Mouse (Mus musculus) left cerebral cortex, adult 2 months (tissue): ENCODE data around the gene Rala. TPM values are rescaled to one million over a fixed set of nuclear protein-coding genes. Genes with fewer than 3 reads are reported as not detected.

Source experiments
- DNase-seq, 2 experiments: peaks; one replicate each; pipeline ENCODE4 v3.0.0; 2021 to 2022; ENCODE audit warnings: low spot score in 2 of 2, mixed read lengths in 1 of 2; ENCODE audit errors: extremely low spot score in 1 of 2
- H3K27ac ChIP-seq: fragments of 200-600 bp; 2 replicates; pipeline ENCODE4 v1.8.1; 2022
- H3K4me3 ChIP-seq: fragments of 200-600 bp; 2 replicates; pipeline ENCODE4 v1.8.1; 2022
- CTCF ChIP-seq: fragments of 200-600 bp; IDR thresholded peaks from 2 replicates; pipeline ENCODE4 v1.8.1; 2022; ENCODE audit warnings: antibody characterized with exemption, mild to moderate bottlenecking, moderate library complexity
- intact Hi-C: fragments of 180-260 bp; cut with DNase I; formaldehyde crosslinking; loops from one replicate; pipeline ENCODE4 v1.15.1; 2025
- total RNA-seq, 2 experiments: library from RNA; stranded (reverse); gene quantifications; 2 replicates each; pipeline ENCODE4 v1.2.3; 2021

Gene Rala
- total RNA-seq, 2 experiments from 2014 or later = 57.1 to 59.0 TPM

DNA sequence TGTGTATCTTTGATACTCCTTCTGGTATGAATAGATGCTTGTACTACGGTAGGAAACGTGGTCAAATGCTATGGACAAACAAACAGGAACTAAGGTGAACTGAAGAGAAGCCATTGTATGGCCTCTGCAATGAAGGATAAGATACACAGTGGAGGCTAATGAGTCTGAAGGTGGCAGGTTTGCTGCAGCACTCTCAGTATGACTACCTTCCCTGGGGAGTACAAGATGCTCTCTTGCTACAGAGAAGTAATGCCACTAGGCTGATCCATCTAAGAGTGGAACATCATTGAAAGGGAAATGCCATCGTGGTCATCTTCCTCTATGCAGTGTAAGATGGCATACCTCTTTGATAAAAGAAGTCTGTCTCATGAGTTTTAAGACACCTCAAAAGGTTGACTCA lies 111.1 kb downstream of the Rala start:
- H3K4me3 ChIP-seq = no peak overlapping the region

More for the DNA sequence above, 111.1 kb downstream of the Rala start:
- intact Hi-C loops = no loop called here
- H3K27ac ChIP-seq = no peak overlapping the region
- DNase-seq = no peak
- TF ChIP-seq CTCF = no peak

Other genes starting within 250 kb of the Rala start
- gene Mplkip, start 249.0 kb downstream of the Rala start, total RNA-seq = 10 to 100 TPM; 11.8 to 14.1 TPM
- gene Sugct, start 248.7 kb downstream of the Rala start, total RNA-seq = 1 to 10 TPM; 2.1 to 3.0 TPM
- 10 to 100 TPM; 55.9 to 71.6 TPM for gene Cdk13, start 139.1 kb downstream of the Rala start, total RNA-seq
- 10 to 100 TPM; 24.8 to 25.3 TPM for gene Yae1d1, start 49.1 kb upstream of the Rala start, total RNA-seq